Mouse (Mus musculus): ENCODE measurements around the gene Chmp5.

DNA sequence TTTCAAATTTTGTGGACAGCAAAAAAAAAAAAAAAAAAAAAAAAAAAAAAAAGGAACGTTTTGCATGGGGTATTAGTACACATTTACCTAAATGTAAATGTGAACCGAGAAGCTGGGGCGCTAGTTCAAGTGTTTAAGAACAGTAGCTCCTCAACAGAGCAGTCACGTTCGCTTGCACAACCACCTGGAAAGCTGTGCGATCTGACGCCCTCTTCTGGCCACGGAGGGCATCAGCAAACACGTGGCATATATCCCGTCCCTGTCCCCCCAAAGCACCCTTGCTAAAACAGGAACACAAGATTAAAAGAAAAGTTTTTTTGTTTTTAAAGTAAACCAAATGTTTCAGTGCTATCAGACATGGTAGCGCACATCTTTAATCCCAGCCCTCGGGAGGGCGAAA is 23.5 kb downstream of the Chmp5 start:
- TF ChIP-seq CTCF (conservative IDR thresholded peaks at IDR 0.05; ENCODE audit: low read length) (peak; percentile 84), POU5F1 (IDR thresholded peaks at IDR 0.05; ENCODE audit: borderline replicate concordance, low read length) (no peak), NANOG (IDR thresholded peaks at IDR 0.05; ENCODE audit: borderline replicate concordance, low read length) (no peak)

Measured in E14TG2a.4 (cell line).